In the genomic region with DNA sequence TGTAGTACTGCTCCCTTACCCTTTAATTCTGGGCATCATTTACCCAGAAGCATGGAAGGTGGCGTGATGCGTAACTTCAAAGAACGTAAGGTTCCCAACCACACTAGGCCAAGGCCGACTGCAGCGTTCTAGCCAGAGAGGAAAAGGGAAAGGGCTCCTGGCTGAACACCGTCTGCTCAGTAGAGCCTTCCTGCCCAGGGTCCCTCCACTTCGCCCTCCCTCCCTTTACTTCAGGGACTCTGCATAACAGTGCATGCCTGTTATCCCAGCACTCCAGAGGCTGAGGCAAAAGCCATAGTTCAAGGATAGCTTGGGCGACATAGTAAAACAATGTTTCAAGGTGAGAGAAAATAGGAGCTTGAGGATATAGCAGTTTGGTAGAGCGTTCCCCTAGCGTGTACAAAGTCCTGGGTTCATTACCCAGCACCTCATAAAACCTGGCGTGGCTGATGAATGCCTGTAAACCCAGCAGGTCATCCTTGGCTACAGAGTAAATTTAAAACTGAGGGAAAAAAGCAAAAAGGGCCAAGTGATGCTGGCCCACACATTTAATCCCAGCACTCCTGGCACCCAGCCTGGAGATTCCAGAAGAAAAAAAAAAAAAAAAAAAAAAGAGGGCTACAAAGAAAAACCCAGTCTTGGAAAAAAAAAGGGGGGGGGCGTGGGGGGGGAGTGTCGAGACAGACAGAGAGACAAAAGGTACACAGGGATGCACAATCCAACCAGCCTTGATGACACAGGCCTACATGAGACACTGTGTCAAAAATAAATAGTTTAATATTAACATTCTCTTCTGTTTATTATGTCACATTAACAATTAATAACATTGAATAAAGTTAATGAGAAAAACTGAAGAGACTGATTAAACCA, we compare ENCODE assay signal across 12 mouse cellular contexts. TPM values are rescaled to one million over a fixed set of nuclear protein-coding genes. Genes with fewer than 3 reads are reported as not detected.
DNase-seq lines count a peak whose midpoint lies in the region; ATAC-seq and TF ChIP-seq lines count a peak whose summit lies in the region.
"Had no signal": no experiment of that assay in that cellular context is flagged by ENCODE, and none has a peak within 500 bp of the region (broad histone marks: within the 10 kb centered on the region; RNA-seq: fewer than 3 reads in every experiment).

No protein-coding gene starts in this region.

- no peak overlapping the region for H3K27ac ChIP-seq in hindbrain, embryonic 13.5 days
- H3K27ac ChIP-seq in hindbrain, postnatal 0 days: no peak overlapping the region
- peak overlapping the region; percentile 47; the same call in 1 of the 2 replicates for H3K27ac ChIP-seq in kidney, embryonic 14.5 days (ENCODE audit: low read depth, low read length)
- H3K27ac ChIP-seq in limb, embryonic 15.5 days: peak overlapping the region; percentile 54; the same call in 1 of the 2 replicates
- H3K27ac ChIP-seq: embryonic facial prominence, embryonic 13.5 days; heart, embryonic 15.5 days had no signal

- H3K4me2 ChIP-seq in hindbrain, embryonic 13.5 days: no peak overlapping the region
- no peak overlapping the region for H3K4me2 ChIP-seq in hindbrain, postnatal 0 days (ENCODE audit: low read depth, low read length)
- H3K4me2 ChIP-seq in kidney, embryonic 14.5 days (replicated peaks; ENCODE audit: low read depth, low read length): no peak overlapping the region
- no peak overlapping the region for H3K4me2 ChIP-seq in limb, embryonic 15.5 days
- H3K4me2 ChIP-seq: embryonic facial prominence, embryonic 13.5 days; heart, embryonic 15.5 days had no signal

- H3K9me3 ChIP-seq in hindbrain, embryonic 13.5 days: no peaks in the 10 kb centered on the region
- no peaks in the 10 kb centered on the region for H3K9me3 ChIP-seq in hindbrain, postnatal 0 days (ENCODE audit: low read length)
- no peaks in the 10 kb centered on the region for H3K9me3 ChIP-seq in kidney, embryonic 14.5 days (ENCODE audit: control insufficient read depth, low read length)
- no peaks in the 10 kb centered on the region for H3K9me3 ChIP-seq in limb, embryonic 15.5 days
- H3K9me3 ChIP-seq: embryonic facial prominence, embryonic 13.5 days; heart, embryonic 15.5 days had no signal

- no peaks in the 10 kb centered on the region for H3K27me3 ChIP-seq in hindbrain, embryonic 13.5 days
- no peaks in the 10 kb centered on the region for H3K27me3 ChIP-seq in hindbrain, postnatal 0 days (ENCODE audit: insufficient read depth, low read length)
- H3K27me3 ChIP-seq in kidney, embryonic 14.5 days (ENCODE audit: control insufficient read depth, insufficient read depth, low read length): no peaks in the 10 kb centered on the region
- H3K27me3 ChIP-seq in limb, embryonic 15.5 days: no peaks in the 10 kb centered on the region
- H3K27me3 ChIP-seq: embryonic facial prominence, embryonic 13.5 days; heart, embryonic 15.5 days had no signal

- no peak overlapping the region for H3K4me3 ChIP-seq in hindbrain, embryonic 13.5 days
- no peak overlapping the region for H3K4me3 ChIP-seq in hindbrain, postnatal 0 days (ENCODE audit: low read length)
- no peak overlapping the region for H3K4me3 ChIP-seq in kidney, embryonic 14.5 days (ENCODE audit: low read length)
- H3K4me3 ChIP-seq in limb, embryonic 15.5 days: no peak overlapping the region
- H3K4me3 ChIP-seq: embryonic facial prominence, embryonic 13.5 days; heart, embryonic 15.5 days had no signal

- DNase-seq in hindbrain, postnatal 0 days (ENCODE audit: low spot score): no peak
- DNase-seq in adrenal gland, postnatal 14 days: peak; percentile 55
- no peak for DNase-seq in adipocyte (ENCODE audit: low spot score)
- DNase-seq in cerebellum, postnatal 36 days: no peak
- DNase-seq in cerebellum, adult 18-20 months: no peak
- DNase-seq: cerebellum, adult 8-10 months had no signal

- WGBS in hindbrain, embryonic 13.5 days: 47% methylated on average over 12 of the region's 13 CpGs
- 50% methylated on average over 12 of the region's 13 CpGs for WGBS in hindbrain, postnatal 0 days
- 49% methylated on average over 13 of the region's 13 CpGs for WGBS in kidney, embryonic 14.5 days
- 27% methylated on average over 13 of the region's 13 CpGs for WGBS in limb, embryonic 15.5 days

- H3K36me3 ChIP-seq in hindbrain, embryonic 13.5 days: no peaks in the 10 kb centered on the region
- no peaks in the 10 kb centered on the region for H3K36me3 ChIP-seq in hindbrain, postnatal 0 days (ENCODE audit: insufficient read depth, low read length)
- no peaks in the 10 kb centered on the region for H3K36me3 ChIP-seq in kidney, embryonic 14.5 days (ENCODE audit: control insufficient read depth, insufficient read depth, low read length)
- H3K36me3 ChIP-seq in limb, embryonic 15.5 days: no peaks in the 10 kb centered on the region
- H3K36me3 ChIP-seq: embryonic facial prominence, embryonic 13.5 days; heart, embryonic 15.5 days had no signal

- ATAC-seq in hindbrain, embryonic 13.5 days (ENCODE audit: low FRiP score): no peak
- ATAC-seq in hindbrain, postnatal 0 days: no peak
- ATAC-seq in kidney, embryonic 14.5 days (ENCODE audit: low FRiP score, low TSS enrichment): no peak
- no peak for ATAC-seq in limb, embryonic 15.5 days (ENCODE audit: insufficient number of reproducible peaks, low FRiP score, low TSS enrichment, low read depth)
- ATAC-seq: inflammation-experienced regulatory T-cells, adult 6 months had no signal

- 0 out of 2 replicates have a peak overlapping the region, but pooled peaks have one; percentile 39 for H3K9ac ChIP-seq in hindbrain, embryonic 13.5 days
- no peak overlapping the region for H3K9ac ChIP-seq in hindbrain, postnatal 0 days (replicated peaks; ENCODE audit: low read length)
- H3K9ac ChIP-seq in kidney, embryonic 14.5 days (ENCODE audit: low read depth, low read length): no peak overlapping the region
- no peak overlapping the region for H3K9ac ChIP-seq in limb, embryonic 15.5 days
- H3K9ac ChIP-seq: embryonic facial prominence, embryonic 13.5 days; heart, embryonic 15.5 days had no signal

- no peak for TF ChIP-seq CTCF in hindbrain, postnatal 0 days (IDR thresholded peaks at IDR 0.05; ENCODE audit: low read depth)

- peaks cover 8% of the 10 kb centered on the region for H3K4me1 ChIP-seq in hindbrain, embryonic 13.5 days (replicated peaks)
- H3K4me1 ChIP-seq in hindbrain, postnatal 0 days (ENCODE audit: insufficient read depth, low read length): no peaks in the 10 kb centered on the region
- no peaks in the 10 kb centered on the region for H3K4me1 ChIP-seq in kidney, embryonic 14.5 days (ENCODE audit: control insufficient read depth, insufficient read depth, low read length)
- H3K4me1 ChIP-seq in limb, embryonic 15.5 days: peaks cover 8% of the 10 kb centered on the region; the same call in 1 of the 2 replicates
- H3K4me1 ChIP-seq: heart, embryonic 15.5 days had no signal

RNA-seq across cellular contexts. Expression of a gene that starts 5.5 kb away (rescaled TPM):
- polyA plus RNA-seq in hindbrain, embryonic 13.5 days (2015; fragmentation: Nextera tagmentation; extraction: Ambion mirVana): 5.4 and 6.2 TPM in 2 replicates
- 2.4 and 2.5 TPM in 2 replicates for total RNA-seq in hindbrain, postnatal 0 days (2014; rRNA removed)
- 3.7 TPM in 2 replicates for polyA plus RNA-seq in hindbrain, postnatal 0 days (2015; fragmentation: Nextera tagmentation; extraction: Ambion mirVana)
- total RNA-seq in adrenal gland, postnatal 14 days (2021): 3.6 and 5.0 TPM in 2 replicates
- 14.7 and 15.7 TPM in 2 replicates for polyA plus RNA-seq in kidney, embryonic 14.5 days (2014; fragmentation: Nextera tagmentation; extraction: Ambion mirVana)
- 10.8 and 11.0 TPM in 2 replicates for polyA plus RNA-seq in limb, embryonic 15.5 days (2015; fragmentation: Nextera tagmentation; extraction: Ambion mirVana)

Comparison
In these comparisons a context has a peak if more than half of its experiments do, and no peak if none do; other contexts are left out.
1. H3K27ac ChIP-seq: peak in kidney, embryonic 14.5 days (single experiment) and limb, embryonic 15.5 days (single experiment); none in hindbrain, embryonic 13.5 days (single experiment) and hindbrain, postnatal 0 days (single experiment).